Mouse (Mus musculus): Measurements from ENCODE around the gene Car14. TPM values are rescaled to one million over a fixed set of nuclear protein-coding genes. Genes with fewer than 3 reads are reported as not detected.

Gene Car14
- total and polyA plus RNA-seq, 3 experiments: 0.15 to 0.38 TPM; not detected in 1

DNA sequence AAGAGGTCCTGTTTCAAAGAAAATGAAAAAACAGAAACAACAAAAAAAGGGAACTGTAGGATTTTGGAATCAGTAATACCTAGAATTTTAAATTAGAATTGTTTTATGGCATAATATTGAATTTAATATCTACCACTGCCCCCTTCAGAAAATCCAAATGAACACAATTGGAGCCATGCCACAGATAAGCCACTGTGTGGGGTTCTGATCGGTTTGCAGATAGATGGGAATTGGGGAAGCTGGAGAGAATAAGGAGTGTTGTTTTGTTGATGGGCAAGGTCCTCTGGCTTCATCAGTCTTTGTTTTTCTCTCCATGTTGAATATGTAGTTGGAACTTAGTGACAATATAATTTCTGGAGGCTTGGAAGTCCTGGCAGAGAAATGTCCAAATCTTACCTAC lies 30.0 kb upstream of the Car14 start (continued):
- TF ChIP-seq SIN3A (IDR thresholded peaks at IDR 0.05; ENCODE audit: low read length): peak; percentile 73; the same call in 1 of the 2 replicates
- TF ChIP-seq EP300 (IDR thresholded peaks at IDR 0.05; ENCODE audit: low read depth in 1 of 2, low read length in 2 of 2): peak; percentile 33 to 58; a peak in 1 of 4 replicates
- TF ChIP-seq MAZ (IDR thresholded peaks at IDR 0.05; ENCODE audit: low read depth, low read length): no peak
- TF ChIP-seq SMC3 (IDR thresholded peaks at IDR 0.05; ENCODE audit: low read depth, low read length): no peak
- no peak for TF ChIP-seq ZMIZ1 (IDR thresholded peaks at IDR 0.05; ENCODE audit: low read depth, low read length)
- TF ChIP-seq ETS1 (IDR thresholded peaks at IDR 0.05; ENCODE audit: low read depth, low read length): 0 out of 2 replicates have a peak, but pooled peaks have one; percentile 27
- no peak for TF ChIP-seq JUND (IDR thresholded peaks at IDR 0.05; ENCODE audit: low read depth, low read length)

DNA sequence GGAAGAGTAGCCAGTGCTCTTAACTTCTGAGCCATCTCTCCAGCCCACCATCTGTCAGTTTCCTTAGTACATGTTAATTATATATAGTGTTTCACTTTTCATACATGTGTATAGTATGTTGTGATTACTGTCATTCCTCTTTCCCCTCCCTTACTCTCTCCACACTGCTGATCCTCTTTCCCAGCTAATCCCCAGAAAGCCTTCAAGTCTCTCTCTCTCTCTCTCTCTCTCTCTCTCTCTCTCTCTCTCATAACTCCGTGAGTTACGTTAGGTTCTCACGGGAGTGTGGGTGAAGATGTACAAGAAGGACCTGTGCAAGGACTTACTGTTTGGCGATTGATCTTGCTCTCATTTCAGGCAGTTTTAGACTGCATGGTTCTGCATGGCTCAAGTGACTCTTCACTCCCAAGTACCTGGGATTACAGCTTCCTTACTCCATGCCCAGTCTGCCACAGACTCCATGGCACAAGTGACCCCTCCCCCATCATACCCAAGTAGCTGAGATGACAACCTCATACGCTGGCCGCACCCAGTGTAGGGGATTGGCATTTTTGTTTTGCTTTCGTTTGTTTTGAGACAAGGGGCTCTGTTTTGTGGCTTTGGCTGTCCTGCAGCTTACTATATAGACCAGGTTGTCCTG lies 28.7 kb upstream of the Car14 start:
- no peaks in the 10 kb centered on the region for H3K9me3 ChIP-seq (replicated peaks; ENCODE audit: insufficient read depth, low read length)
- peaks cover 27 to 39% of the 10 kb centered on the region in 2 experiments for H3K36me3 ChIP-seq (ENCODE audit: control insufficient read depth in 1 of 2, insufficient read depth in 2 of 2, low read length in 2 of 2)
- peaks cover 49% of the 10 kb centered on the region for H3K79me2 ChIP-seq (ENCODE audit: control insufficient read depth, insufficient read depth, low read length, poor library complexity)
- TF ChIP-seq MYB (IDR thresholded peaks at IDR 0.05; ENCODE audit: low read depth, low read length) (no peak), KAT2A (conservative IDR thresholded peaks at IDR 0.05; ENCODE audit: low read depth, low read length) (no peak), MXI1 (IDR thresholded peaks at IDR 0.05; ENCODE audit: low read depth, low read length) (no peak), CHD1 (IDR thresholded peaks at IDR 0.05; ENCODE audit: low read depth, low read length) (no peak), NRF1 (IDR thresholded peaks at IDR 0.05; ENCODE audit: insufficient read depth, low read depth, low read length, poor library complexity, severe bottlenecking) (no peak), JUND (IDR thresholded peaks at IDR 0.05; ENCODE audit: low read depth, low read length) (no peak), POLR2A (IDR thresholded peaks at IDR 0.05; ENCODE audit: control insufficient read depth in 1 of 2, insufficient read depth in 1 of 2, low read depth in 1 of 2, low read length in 2 of 2, poor library complexity in 1 of 2) (no peak), USF2 (IDR thresholded peaks at IDR 0.05; ENCODE audit: borderline replicate concordance in 1 of 2, insufficient read depth in 1 of 2, low read depth in 1 of 2, low read length in 2 of 2) (no peak), MAX (IDR thresholded peaks at IDR 0.05; ENCODE audit: low read length) (no peak), CTCF (IDR thresholded peaks at IDR 0.05 in 2 of 3, conservative IDR thresholded peaks at IDR 0.05 in 1 of 3; ENCODE audit: control insufficient read depth in 1 of 3, insufficient read depth in 1 of 3, low read depth in 2 of 3, low read length in 3 of 3, poor library complexity in 1 of 3, severe bottlenecking in 1 of 3) (no peak), EP300 (IDR thresholded peaks at IDR 0.05; ENCODE audit: low read depth in 1 of 2, low read length in 2 of 2) (no peak), E2F4 (IDR thresholded peaks at IDR 0.05; ENCODE audit: borderline replicate concordance, low read depth, low read length) (no peak), POLR2AphosphoS2 (IDR thresholded peaks at IDR 0.05; ENCODE audit: low read length) (no peak), MAFK (IDR thresholded peaks at IDR 0.05; ENCODE audit: borderline replicate concordance, low read depth, low read length) (no peak), TBP (IDR thresholded peaks at IDR 0.05; ENCODE audit: low read depth, low read length) (no peak)
- no peak overlapping the region for H3K4me3 ChIP-seq (ENCODE audit: control insufficient read depth in 1 of 2, insufficient read depth in 1 of 2, low read depth in 2 of 2, low read length in 2 of 2)
- no peak overlapping the region for H3K9ac ChIP-seq (ENCODE audit: control insufficient read depth, low read depth, low read length, poor library complexity, severe bottlenecking)
- no peaks in the 10 kb centered on the region for H3K27me3 ChIP-seq (ENCODE audit: control insufficient read depth in 1 of 2, insufficient read depth in 2 of 2, low read length in 2 of 2)
- peaks cover 12 to 30% of the 10 kb centered on the region in 2 experiments for H3K4me1 ChIP-seq (ENCODE audit: control insufficient read depth in 1 of 2, insufficient read depth in 2 of 2, low read length in 2 of 2)
- no peak overlapping the region for H3K27ac ChIP-seq (ENCODE audit: control insufficient read depth, low read depth, low read length)
- DNase-seq (ENCODE audit: low read depth, low spot score): no peak

All from MEL (cell line).